Mouse (Mus musculus): ENCODE measurements around the gene G3bp1. TPM values are rescaled to one million over a fixed set of nuclear protein-coding genes. Genes with fewer than 3 reads are reported as not detected.
A peak's percentile ranks its signal among the peaks of the same experiment; 100 is the strongest.

G3bp1 gene
- polyA plus RNA-seq, 1 experiment from 2014 or later = 109 TPM

GRCm38 (mm10) chr11:55461019-55461645 lies 8.4 kb upstream of the G3bp1 start, which contains the start of gene Atox1:
Gene Atox1 (minus strand): TSS chr11:55461239.
- H3K4me2 ChIP-seq (ENCODE audit: low read length) = peak within 1 kb of the TSS; percentile 79
- peak within 1 kb of the TSS; percentile 59 for H3K9ac ChIP-seq (ENCODE audit: low read depth, low read length)
- peak within 1 kb of the TSS; percentile 53 for H3K4me3 ChIP-seq (replicated peaks; ENCODE audit: low read depth, low read length)
- TF ChIP-seq CTCF (IDR thresholded peaks at IDR 0.05; ENCODE audit: low read depth) = no peak
- ATAC-seq (replicated peaks; ENCODE audit: low FRiP score, low read depth) = peak; percentile 96
- H3K9me3 ChIP-seq (replicated peaks; ENCODE audit: low read length) = no peaks in the 10 kb centered on the region
- H3K27me3 ChIP-seq (ENCODE audit: insufficient read depth, low read length) = no peaks in the 10 kb centered on the region
- under 1% methylated on average over 36 of the region's 36 CpGs for WGBS
- peaks cover 18% of the 10 kb centered on the region; the same call in 1 of the 2 replicates for H3K4me1 ChIP-seq (replicated peaks; ENCODE audit: insufficient read depth, low read length)
- H3K36me3 ChIP-seq (ENCODE audit: insufficient read depth, low read length) = no peaks in the 10 kb centered on the region
- peak within 1 kb of the TSS; percentile 74 for H3K27ac ChIP-seq
- DNase-seq (ENCODE audit: low spot score) = peak; percentile 99

- WGBS = 97% methylated on average over 9 of the region's 9 CpGs
- peaks cover 18% of the 10 kb centered on the region; the same call in 1 of the 2 replicates for H3K4me1 ChIP-seq (replicated peaks; ENCODE audit: insufficient read depth, low read length)
- no peak for TF ChIP-seq CTCF (IDR thresholded peaks at IDR 0.05; ENCODE audit: low read depth)
- no peak overlapping the region for H3K9ac ChIP-seq (ENCODE audit: low read depth, low read length)
- no peak overlapping the region for H3K4me3 ChIP-seq (replicated peaks; ENCODE audit: low read depth, low read length)
- H3K27ac ChIP-seq = no peak overlapping the region
- ATAC-seq (replicated peaks; ENCODE audit: low FRiP score, low read depth) = no peak
- no peak overlapping the region for H3K4me2 ChIP-seq (ENCODE audit: low read length)
- no peaks in the 10 kb centered on the region for H3K9me3 ChIP-seq (replicated peaks; ENCODE audit: low read length)
- DNase-seq (ENCODE audit: low spot score) = no peak
- H3K36me3 ChIP-seq (ENCODE audit: insufficient read depth, low read length) = no peaks in the 10 kb centered on the region
- H3K27me3 ChIP-seq (ENCODE audit: insufficient read depth, low read length) = no peaks in the 10 kb centered on the region
These were observed 7.3 kb upstream of the G3bp1 start for GRCm38 (mm10) chr11:55462149-55462548.

GRCm38 (mm10) chr11:55464707-55465106 lies 4.8 kb upstream of the G3bp1 start:
- Histone ChIP-seq H3K4me2 (ENCODE audit: low read length) (no peak overlapping the region), H3K9ac (ENCODE audit: low read depth, low read length) (no peak overlapping the region), H3K4me3 (replicated peaks; ENCODE audit: low read depth, low read length) (no peak overlapping the region), H3K27me3 (ENCODE audit: insufficient read depth, low read length) (no peaks in the 10 kb centered on the region), H3K4me1 (replicated peaks; ENCODE audit: insufficient read depth, low read length) (peaks cover 8% of the 10 kb centered on the region; the same call in 1 of the 2 replicates), H3K36me3 (ENCODE audit: insufficient read depth, low read length) (no peaks in the 10 kb centered on the region), H3K27ac (0 out of 2 replicates have a peak overlapping the region, but pooled peaks have one; percentile 15), H3K9me3 (replicated peaks; ENCODE audit: low read length) (no peaks in the 10 kb centered on the region)
- DNase-seq (ENCODE audit: low spot score) (no peak), ATAC-seq (replicated peaks; ENCODE audit: low FRiP score, low read depth) (no peak)
- TF ChIP-seq CTCF (IDR thresholded peaks at IDR 0.05; ENCODE audit: low read depth) = no peak
- 78% methylated on average over 10 of the region's 10 CpGs for WGBS

GRCm38 (mm10) chr11:55465177-55465576 lies 4.3 kb upstream of the G3bp1 start:
- no peak for ATAC-seq (replicated peaks; ENCODE audit: low FRiP score, low read depth)
- no peak overlapping the region for H3K9ac ChIP-seq (ENCODE audit: low read depth, low read length)

GRCm38 (mm10) chr11:55468012-55468411 lies 1.5 kb upstream of the G3bp1 start:
- Histone ChIP-seq H3K4me2 (ENCODE audit: low read length) (peak overlapping the region; percentile 62), H3K9me3 (replicated peaks; ENCODE audit: low read length) (no peaks in the 10 kb centered on the region), H3K4me1 (replicated peaks; ENCODE audit: insufficient read depth, low read length) (peaks cover 11% of the 10 kb centered on the region; the same call in 1 of the 2 replicates), H3K36me3 (ENCODE audit: insufficient read depth, low read length) (no peaks in the 10 kb centered on the region), H3K4me3 (replicated peaks; ENCODE audit: low read depth, low read length) (peak overlapping the region; percentile 38; the same call in 1 of the 2 replicates), H3K27me3 (ENCODE audit: insufficient read depth, low read length) (no peaks in the 10 kb centered on the region), H3K27ac (peak overlapping the region; percentile 93), H3K9ac (ENCODE audit: low read depth, low read length) (0 out of 2 replicates have a peak overlapping the region, but pooled peaks have one; percentile 52)
- DNase-seq (ENCODE audit: low spot score) (peak; percentile 82), ATAC-seq (replicated peaks; ENCODE audit: low FRiP score, low read depth) (0 out of 2 replicates have a peak, but pooled peaks have one; percentile 7)
- WGBS = 39% methylated on average over 10 of the region's 10 CpGs
- TF ChIP-seq CTCF (IDR thresholded peaks at IDR 0.05; ENCODE audit: low read depth) = no peak

More at GRCm38 (mm10) chr11:55465177-55465576, 4.3 kb upstream of the G3bp1 start:
- no peak for TF ChIP-seq CTCF (IDR thresholded peaks at IDR 0.05; ENCODE audit: low read depth)
- Histone ChIP-seq H3K27me3 (ENCODE audit: insufficient read depth, low read length) (no peaks in the 10 kb centered on the region), H3K36me3 (ENCODE audit: insufficient read depth, low read length) (no peaks in the 10 kb centered on the region), H3K9me3 (replicated peaks; ENCODE audit: low read length) (no peaks in the 10 kb centered on the region), H3K27ac (peak overlapping the region; percentile 26; the same call in 1 of the 2 replicates), H3K4me2 (ENCODE audit: low read length) (no peak overlapping the region), H3K4me3 (replicated peaks; ENCODE audit: low read depth, low read length) (no peak overlapping the region), H3K4me1 (replicated peaks; ENCODE audit: insufficient read depth, low read length) (peaks cover 5% of the 10 kb centered on the region; the same call in 1 of the 2 replicates)
- WGBS = 75% methylated on average over 3 of the region's 3 CpGs
- peak; percentile 33 for DNase-seq (ENCODE audit: low spot score)

- Histone ChIP-seq H3K27ac (peak overlapping the region; percentile 93), H3K9ac (ENCODE audit: low read depth, low read length) (peak overlapping the region; percentile 52), H3K4me2 (ENCODE audit: low read length) (peak overlapping the region; percentile 62), H3K27me3 (ENCODE audit: insufficient read depth, low read length) (no peaks in the 10 kb centered on the region), H3K4me1 (replicated peaks; ENCODE audit: insufficient read depth, low read length) (peaks cover 11% of the 10 kb centered on the region; the same call in 1 of the 2 replicates), H3K36me3 (ENCODE audit: insufficient read depth, low read length) (no peaks in the 10 kb centered on the region), H3K9me3 (replicated peaks; ENCODE audit: low read length) (no peaks in the 10 kb centered on the region), H3K4me3 (replicated peaks; ENCODE audit: low read depth, low read length) (peak overlapping the region; percentile 38)
- DNase-seq (ENCODE audit: low spot score) (no peak), ATAC-seq (replicated peaks; ENCODE audit: low FRiP score, low read depth) (no peak)
- 4% methylated on average over 17 of the region's 17 CpGs for WGBS
- TF ChIP-seq CTCF (IDR thresholded peaks at IDR 0.05; ENCODE audit: low read depth) = no peak
These were observed 856 bp upstream of the G3bp1 start for GRCm38 (mm10) chr11:55468611-55469047.
